Mouse (Mus musculus) neural tube, embryonic 10.5 days (tissue): ENCODE measurements at regions not wholly inside any gene's neighbourhood (a gene's known extent, or its start where the extent isn't known, plus 50 kb on each side); places are given as distances from the start of the nearest gene placed in this dataset.

ENCODE experiments used
- DNase-seq: peaks from one replicate; pipeline ENCODE4 v3.0.0-alpha.2; 2017; ENCODE audit warnings: low spot score; ENCODE audit errors: extremely low spot score

DNA sequence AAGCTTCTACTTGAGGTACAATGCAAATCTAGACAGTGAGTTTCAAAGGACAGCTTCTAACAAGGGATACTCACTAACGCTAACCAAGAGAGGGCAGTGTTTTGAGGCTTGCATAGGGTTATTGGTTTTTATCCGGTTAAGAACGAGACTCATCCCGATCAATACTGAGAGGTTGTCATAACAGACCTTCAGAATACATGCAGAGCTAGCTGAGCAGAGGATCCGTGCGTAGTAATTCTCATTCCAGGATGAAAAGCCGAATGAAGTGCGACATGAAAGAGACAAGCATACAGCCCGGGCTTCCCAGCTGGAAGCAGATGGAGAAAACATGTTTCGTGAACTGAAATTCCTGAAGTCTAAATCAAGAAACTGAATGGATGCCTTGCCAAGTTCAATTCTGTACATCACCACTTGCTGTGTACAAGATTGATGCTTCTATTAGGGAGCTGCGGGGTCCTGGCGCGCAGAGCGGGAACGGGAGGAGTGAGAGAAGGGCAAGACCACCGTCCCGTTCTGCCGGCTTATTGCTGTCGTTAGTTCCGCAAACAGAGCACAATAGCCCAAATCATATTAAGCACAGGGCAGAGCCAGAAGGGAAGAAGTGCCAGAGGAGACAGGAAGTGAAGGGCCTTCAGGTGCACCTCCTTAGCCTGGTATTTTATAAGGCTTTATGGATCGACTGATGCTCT is 65.4 kb upstream of the Tes start:
- no peak for DNase-seq

DNA sequence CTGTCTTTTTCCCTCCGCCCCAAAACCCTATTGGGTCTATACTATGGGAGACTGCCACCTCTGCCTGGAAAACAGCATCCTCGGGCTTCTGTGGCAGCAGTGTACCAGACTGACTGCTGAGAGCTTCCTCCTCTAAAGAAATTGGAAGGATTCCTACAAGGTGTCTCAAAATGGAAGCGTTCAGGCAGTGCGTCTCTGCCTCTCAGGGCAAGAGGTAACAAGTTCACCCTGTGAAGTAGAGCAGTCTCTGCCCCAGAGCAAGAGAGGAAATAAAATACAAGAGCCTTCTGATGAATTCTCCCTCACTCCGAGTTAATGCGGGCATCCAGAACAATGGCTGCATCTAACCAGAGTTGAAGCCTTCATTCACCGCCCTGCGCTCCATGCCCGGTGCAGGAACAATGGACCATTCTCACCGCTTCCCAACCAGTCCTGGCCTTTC is 69.4 kb upstream of the Tes start:
- DNase-seq = peak; percentile 33

DNA sequence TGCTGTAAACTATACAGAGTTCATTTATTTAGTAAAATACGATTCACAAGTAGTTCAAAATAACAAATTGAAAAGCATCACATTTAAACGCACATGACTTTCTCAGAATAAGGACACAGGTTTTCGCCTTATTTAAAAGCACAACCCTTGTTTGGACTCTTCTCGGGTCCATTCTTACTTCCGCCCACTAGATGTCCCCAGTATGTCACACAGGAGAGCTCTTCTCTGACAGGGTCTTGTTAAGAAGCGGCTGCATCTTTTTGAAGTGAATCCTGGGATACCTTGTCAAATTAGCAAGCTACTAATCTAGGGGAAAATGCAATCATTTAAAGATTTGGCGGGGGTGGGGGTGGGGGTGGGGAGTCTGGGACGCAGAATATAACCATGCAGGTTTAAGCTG is 70.2 kb upstream of the Tes start:
- peak; percentile 23 for DNase-seq

DNA sequence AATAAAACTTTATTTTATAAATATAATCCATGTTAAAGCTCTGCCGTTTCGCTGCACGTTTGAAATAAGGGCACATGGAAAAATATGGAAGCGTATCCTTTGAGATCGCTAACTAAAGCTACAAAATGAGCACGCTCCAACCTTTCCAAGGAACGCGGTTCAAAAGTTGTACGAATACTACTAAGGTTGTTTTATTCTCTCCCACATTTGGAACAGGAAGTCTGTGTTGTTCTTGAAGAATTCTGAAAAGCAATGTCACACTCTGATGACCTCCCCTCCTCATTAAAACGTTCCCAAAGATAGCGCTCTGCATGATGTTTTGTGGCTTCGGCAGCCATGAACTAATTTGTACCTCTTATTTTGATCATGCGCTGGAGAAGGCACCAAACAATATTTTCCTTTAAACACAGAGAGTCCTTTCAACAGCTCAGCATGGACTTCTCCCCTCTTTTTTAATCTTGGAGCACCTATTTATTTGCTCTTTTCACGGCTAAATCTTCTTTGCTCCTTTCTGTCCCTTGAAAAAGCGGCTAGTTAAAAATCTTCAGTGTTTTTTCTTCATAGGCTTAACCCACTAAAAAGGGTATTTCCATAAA is 72.9 kb upstream of the Tes start:
- no peak for DNase-seq

DNA sequence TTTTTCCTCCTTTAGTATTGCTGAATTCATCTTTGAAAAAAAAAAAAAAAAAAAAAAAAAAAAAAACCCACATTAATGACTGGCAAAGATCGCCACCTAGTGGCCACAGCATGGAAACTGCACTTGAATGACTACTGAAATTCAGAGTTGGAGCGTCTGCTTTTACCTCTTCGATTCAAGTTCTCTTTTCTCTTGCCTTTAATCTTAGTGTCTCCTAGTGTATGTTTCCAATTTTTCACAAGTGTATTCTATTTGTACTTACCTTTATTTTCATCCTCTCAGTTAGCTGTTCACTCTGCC is 79.9 kb upstream of the Tfec start:
- DNase-seq = peak; percentile 22

DNA sequence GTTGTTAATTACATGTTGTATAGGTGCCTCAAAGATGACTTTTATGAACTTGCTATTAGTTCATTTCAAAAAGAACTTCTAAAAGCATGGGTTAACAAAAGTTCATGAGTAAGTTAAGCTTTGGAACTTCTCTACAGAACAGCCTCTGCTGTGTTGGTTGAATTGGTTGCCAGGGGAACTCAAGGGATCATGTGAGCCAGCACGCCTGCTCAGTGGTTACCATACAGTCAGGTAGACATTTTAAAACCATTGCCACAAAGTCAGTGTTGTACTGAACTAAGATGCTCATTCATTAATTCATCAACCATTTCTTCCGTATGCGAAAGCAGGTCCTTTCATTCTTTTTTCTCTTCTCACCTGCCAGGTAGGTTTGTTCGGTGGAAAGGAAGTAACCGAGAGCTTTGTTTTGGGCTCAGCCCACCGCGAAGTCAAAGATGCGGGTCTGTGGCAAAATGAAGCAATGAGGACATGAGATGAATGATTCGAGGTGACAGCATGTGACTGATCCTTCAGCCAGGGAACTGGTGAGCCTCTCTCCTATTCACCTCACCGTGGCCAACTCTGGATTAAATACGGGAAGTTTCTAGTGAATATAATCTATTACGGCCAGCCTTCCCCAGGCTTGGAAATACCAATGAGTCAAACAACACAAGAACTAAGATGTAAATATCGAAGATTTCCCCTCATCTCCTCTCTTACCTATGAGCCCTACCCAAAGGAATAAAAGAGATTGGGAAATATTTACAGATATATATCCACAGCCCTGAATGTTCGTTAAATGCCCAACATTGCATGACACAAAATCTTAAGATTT is 79.4 kb upstream of the Tfec start:
- DNase-seq = peak; percentile 16

DNA sequence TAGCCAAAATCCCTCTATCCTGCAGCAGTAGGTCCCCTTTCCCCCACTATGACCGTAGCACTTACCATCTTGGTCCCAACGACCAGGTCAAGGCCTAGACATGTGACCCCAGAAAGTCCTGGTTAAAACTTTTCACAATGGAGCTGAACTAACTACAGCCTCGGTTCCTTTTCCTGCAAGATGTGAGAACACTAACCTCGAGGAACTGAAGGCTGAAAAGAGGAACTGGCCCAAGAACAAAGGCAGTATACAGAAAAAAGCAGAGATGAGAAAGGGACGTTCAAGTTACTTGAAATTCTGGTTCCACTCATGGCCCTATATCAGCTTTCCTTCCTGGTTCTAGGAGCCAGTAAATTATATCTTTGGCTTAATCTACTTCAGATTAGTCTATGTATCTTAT is 67.4 kb upstream of the Tfec start:
- DNase-seq = no peak

DNA sequence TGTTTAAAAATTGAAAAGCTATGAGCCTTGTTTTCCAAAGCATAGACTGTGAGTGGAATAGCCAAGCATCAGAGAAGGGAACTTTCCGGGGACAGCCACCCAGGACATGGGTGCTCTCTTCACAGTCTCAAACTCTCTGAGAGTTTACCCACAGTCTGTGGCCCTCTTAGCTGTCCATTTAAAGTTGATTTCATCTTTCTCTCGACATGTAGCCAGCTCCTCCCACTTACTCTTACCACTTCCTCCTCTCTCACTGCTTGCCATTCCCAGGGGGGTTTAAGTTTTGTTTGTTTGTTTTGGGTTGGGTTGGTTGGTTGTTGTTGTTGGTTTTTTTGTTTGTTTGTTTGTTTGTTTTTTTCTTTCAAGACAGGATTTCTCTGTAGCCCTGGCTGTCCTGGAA is 66.1 kb upstream of the Tfec start:
- DNase-seq = no peak

DNA sequence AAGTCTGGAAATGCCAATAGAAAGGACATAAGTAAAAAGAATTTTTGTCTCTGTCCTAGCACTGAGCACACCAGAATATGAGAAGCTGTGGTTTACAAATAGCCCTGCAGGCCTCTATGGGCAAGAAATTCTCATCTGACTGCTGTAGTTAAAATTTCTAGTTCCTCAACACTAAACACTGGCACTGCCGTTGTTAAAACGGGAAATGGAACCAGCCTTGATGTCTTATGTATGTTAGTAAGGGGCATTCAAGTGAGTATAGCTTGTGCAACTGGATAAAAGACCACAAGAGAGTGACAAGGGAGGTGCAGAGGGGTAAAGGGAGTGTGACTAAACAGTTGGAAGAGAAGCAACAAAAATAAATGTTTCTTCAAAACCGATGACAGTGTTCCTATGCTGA is 65.7 kb upstream of the Tfec start:
- no peak for DNase-seq

DNA sequence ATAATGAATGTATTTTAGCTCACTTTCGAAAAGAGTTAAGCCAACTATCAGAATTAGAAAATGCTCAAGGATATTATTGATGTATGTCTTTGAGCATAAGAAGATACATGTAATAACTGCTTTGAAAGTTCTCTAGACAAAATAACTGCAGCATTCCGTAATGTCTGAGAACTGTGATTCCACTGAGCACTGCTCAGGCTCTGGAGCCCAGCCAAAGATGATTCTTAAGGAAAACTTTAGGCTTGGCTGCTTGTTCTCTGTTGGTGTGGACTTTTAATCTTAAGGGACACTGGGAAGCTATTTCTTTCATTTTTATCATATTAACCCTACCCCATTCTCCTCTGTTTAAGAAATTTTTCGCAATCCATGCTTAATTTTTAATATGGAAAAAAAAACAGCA is 59.9 kb upstream of the Tfec start:
- no peak for DNase-seq

DNA sequence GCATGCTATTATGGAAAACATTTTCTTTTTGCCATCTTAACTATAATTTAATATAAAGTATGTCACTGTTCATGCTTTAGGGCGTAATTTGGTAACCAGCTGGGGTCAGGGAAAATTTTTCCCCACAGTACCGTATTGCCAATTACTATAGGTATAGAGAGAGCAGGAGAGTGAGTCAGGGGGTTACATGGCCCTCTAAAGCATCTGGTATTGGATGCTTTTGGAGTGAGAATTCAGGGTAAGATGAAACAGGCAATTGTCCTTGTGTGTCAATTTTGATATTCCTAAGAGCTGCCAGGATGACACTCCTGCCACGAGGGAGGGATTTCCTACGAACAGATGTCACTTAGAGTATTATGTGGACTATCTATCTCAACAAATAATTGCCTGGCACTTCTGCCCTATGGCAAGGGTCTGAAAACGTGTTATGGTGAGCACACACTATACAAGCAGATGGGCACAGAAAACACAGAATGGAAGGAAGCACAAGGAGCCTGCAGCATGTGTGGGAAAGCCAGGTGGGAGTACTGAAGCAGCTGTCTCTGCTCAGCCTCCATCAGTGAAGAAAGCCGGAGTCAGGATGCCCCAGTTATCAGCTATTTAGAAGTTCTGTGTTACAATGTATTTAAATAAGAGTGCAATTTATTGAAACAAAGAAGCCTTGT is 58.7 kb upstream of the Tfec start:
- DNase-seq = no peak
